Mouse (Mus musculus): ENCODE data around the gene Snapin. TPM values are rescaled to one million over a fixed set of nuclear protein-coding genes. Genes with fewer than 3 reads are reported as not detected.

Gene Snapin
- polyA plus RNA-seq, 1 experiment, result 7.1 TPM

GRCm38 (mm10) chr3:90465686-90466310 lies 25.0 kb downstream of the Snapin start, which contains the start of gene Npr1:
Gene Npr1, minus strand, starts transcription at chr3:90465866.
- WGBS, result under 1% methylated on average over 49 of the region's 49 CpGs
- no peak within 1 kb of the TSS for H3K27ac ChIP-seq (ENCODE audit: insufficient read depth, low read depth, low read length)
- no peak for TF ChIP-seq CTCF (IDR thresholded peaks at IDR 0.05; ENCODE audit: extremely low read depth, insufficient read length, insufficient replicate concordance, low read depth, low read length)
- no peak for TF ChIP-seq POLR2A (IDR thresholded peaks at IDR 0.05; ENCODE audit: low read depth, low read length)

GRCm38 (mm10) chr3:90465081-90465685 lies 25.6 kb downstream of the Snapin start:
- no peaks in the 10 kb centered on the region for H3K4me1 ChIP-seq (ENCODE audit: control insufficient read depth, insufficient read depth, insufficient read length, low read length)
- TF ChIP-seq CTCF (IDR thresholded peaks at IDR 0.05; ENCODE audit: extremely low read depth, insufficient read length, insufficient replicate concordance, low read depth, low read length) (no peak), POLR2A (IDR thresholded peaks at IDR 0.05; ENCODE audit: low read depth, low read length) (no peak)

More at GRCm38 (mm10) chr3:90465686-90466310, 25.0 kb downstream of the Snapin start, which contains the start of gene Npr1:
- no peaks in the 10 kb centered on the region for H3K36me3 ChIP-seq (ENCODE audit: control insufficient read depth, insufficient read depth, low read length)
- H3K27me3 ChIP-seq (ENCODE audit: control insufficient read depth, insufficient read depth, low read length), result peaks cover 18% of the 10 kb centered on the region
- peak within 1 kb of the TSS; percentile 63 for H3K4me3 ChIP-seq (ENCODE audit: low read depth, low read length)
- H3K4me1 ChIP-seq (ENCODE audit: control insufficient read depth, insufficient read depth, insufficient read length, low read length), result no peaks in the 10 kb centered on the region

GRCm38 (mm10) chr3:90464552-90465080 lies 26.2 kb downstream of the Snapin start:
- H3K27ac ChIP-seq (ENCODE audit: insufficient read depth, low read depth, low read length), result no peak overlapping the region
- WGBS, result 43% methylated on average over 37 of the region's 37 CpGs
- H3K27me3 ChIP-seq (ENCODE audit: control insufficient read depth, insufficient read depth, low read length), result peaks cover 18% of the 10 kb centered on the region
- no peaks in the 10 kb centered on the region for H3K4me1 ChIP-seq (ENCODE audit: control insufficient read depth, insufficient read depth, insufficient read length, low read length)
- peak overlapping the region; percentile 63 for H3K4me3 ChIP-seq (ENCODE audit: low read depth, low read length)
- H3K36me3 ChIP-seq (ENCODE audit: control insufficient read depth, insufficient read depth, low read length), result no peaks in the 10 kb centered on the region
- TF ChIP-seq POLR2A (IDR thresholded peaks at IDR 0.05; ENCODE audit: low read depth, low read length) (no peak), CTCF (IDR thresholded peaks at IDR 0.05; ENCODE audit: extremely low read depth, insufficient read length, insufficient replicate concordance, low read depth, low read length) (no peak)

More at GRCm38 (mm10) chr3:90465081-90465685, 25.6 kb downstream of the Snapin start:
- 3% methylated on average over 75 of the region's 75 CpGs for WGBS
- Histone ChIP-seq H3K27ac (ENCODE audit: insufficient read depth, low read depth, low read length) (no peak overlapping the region), H3K36me3 (ENCODE audit: control insufficient read depth, insufficient read depth, low read length) (no peaks in the 10 kb centered on the region), H3K4me3 (ENCODE audit: low read depth, low read length) (peak overlapping the region; percentile 63), H3K27me3 (ENCODE audit: control insufficient read depth, insufficient read depth, low read length) (peaks cover 18% of the 10 kb centered on the region)

- WGBS, result 35% methylated on average over 7 of the region's 7 CpGs
- Histone ChIP-seq H3K27ac (ENCODE audit: insufficient read depth, low read depth, low read length) (no peak overlapping the region), H3K4me1 (ENCODE audit: control insufficient read depth, insufficient read depth, insufficient read length, low read length) (no peaks in the 10 kb centered on the region), H3K36me3 (ENCODE audit: control insufficient read depth, insufficient read depth, low read length) (no peaks in the 10 kb centered on the region), H3K27me3 (ENCODE audit: control insufficient read depth, insufficient read depth, low read length) (peaks cover 18% of the 10 kb centered on the region), H3K4me3 (ENCODE audit: low read depth, low read length) (no peak overlapping the region)
- TF ChIP-seq POLR2A (IDR thresholded peaks at IDR 0.05; ENCODE audit: low read depth, low read length), result no peak
- no peak for TF ChIP-seq CTCF (IDR thresholded peaks at IDR 0.05; ENCODE audit: extremely low read depth, insufficient read length, insufficient replicate concordance, low read depth, low read length)
Observed at GRCm38 (mm10) chr3:90462579-90462978, 28.3 kb downstream of the Snapin start.

- Histone ChIP-seq H3K4me3 (ENCODE audit: low read depth, low read length) (no peak overlapping the region), H3K4me1 (ENCODE audit: control insufficient read depth, insufficient read depth, insufficient read length, low read length) (no peaks in the 10 kb centered on the region), H3K36me3 (ENCODE audit: control insufficient read depth, insufficient read depth, low read length) (no peaks in the 10 kb centered on the region), H3K27me3 (ENCODE audit: control insufficient read depth, insufficient read depth, low read length) (peaks cover 18% of the 10 kb centered on the region), H3K27ac (ENCODE audit: insufficient read depth, low read depth, low read length) (no peak overlapping the region)
- TF ChIP-seq CTCF (IDR thresholded peaks at IDR 0.05; ENCODE audit: extremely low read depth, insufficient read length, insufficient replicate concordance, low read depth, low read length), result no peak
- TF ChIP-seq POLR2A (IDR thresholded peaks at IDR 0.05; ENCODE audit: low read depth, low read length), result no peak
- 82% methylated on average over 3 of the region's 3 CpGs for WGBS
Observed at GRCm38 (mm10) chr3:90461935-90462334, 28.9 kb downstream of the Snapin start.

GRCm38 (mm10) chr3:90460315-90460714 lies 30.5 kb downstream of the Snapin start:
- Histone ChIP-seq H3K4me3 (ENCODE audit: low read depth, low read length) (no peak overlapping the region), H3K27me3 (ENCODE audit: control insufficient read depth, insufficient read depth, low read length) (peaks cover 10% of the 10 kb centered on the region), H3K27ac (ENCODE audit: insufficient read depth, low read depth, low read length) (no peak overlapping the region), H3K4me1 (ENCODE audit: control insufficient read depth, insufficient read depth, insufficient read length, low read length) (no peaks in the 10 kb centered on the region), H3K36me3 (ENCODE audit: control insufficient read depth, insufficient read depth, low read length) (no peaks in the 10 kb centered on the region)
- 57% methylated on average over 5 of the region's 5 CpGs for WGBS
- no peak for TF ChIP-seq CTCF (IDR thresholded peaks at IDR 0.05; ENCODE audit: extremely low read depth, insufficient read length, insufficient replicate concordance, low read depth, low read length)
- TF ChIP-seq POLR2A (IDR thresholded peaks at IDR 0.05; ENCODE audit: low read depth, low read length), result no peak

GRCm38 (mm10) chr3:90459727-90460126 lies 31.1 kb downstream of the Snapin start:
- TF ChIP-seq POLR2A (IDR thresholded peaks at IDR 0.05; ENCODE audit: low read depth, low read length) (no peak), CTCF (IDR thresholded peaks at IDR 0.05; ENCODE audit: extremely low read depth, insufficient read length, insufficient replicate concordance, low read depth, low read length) (no peak)
- Histone ChIP-seq H3K36me3 (ENCODE audit: control insufficient read depth, insufficient read depth, low read length) (no peaks in the 10 kb centered on the region), H3K27me3 (ENCODE audit: control insufficient read depth, insufficient read depth, low read length) (peaks cover 4% of the 10 kb centered on the region), H3K27ac (ENCODE audit: insufficient read depth, low read depth, low read length) (no peak overlapping the region), H3K4me3 (ENCODE audit: low read depth, low read length) (no peak overlapping the region), H3K4me1 (ENCODE audit: control insufficient read depth, insufficient read depth, insufficient read length, low read length) (no peaks in the 10 kb centered on the region)
- 78% methylated on average over 9 of the region's 9 CpGs for WGBS

Measured in small intestine, adult 2 months (tissue).